Mouse (Mus musculus) liver (tissue): ENCODE results near the gene Elf5.

Experiments
- DNase-seq: peaks from one replicate; pipeline ENCODE4 v3.0.0-alpha.2; 2020; ENCODE audit warnings: mixed read lengths

Elf5 gene

GRCm38 (mm10) chr2:103478326-103478725 is 66.8 kb downstream of the Elf5 start:
- no peak for DNase-seq

- DNase-seq = peak; percentile 86
Observed at GRCm38 (mm10) chr2:103480240-103480639, 68.8 kb downstream of the Elf5 start.

- no peak for DNase-seq
Observed at GRCm38 (mm10) chr2:103480871-103481270, 69.4 kb downstream of the Elf5 start.

GRCm38 (mm10) chr2:103481314-103482231 is 70.1 kb downstream of the Elf5 start:
- DNase-seq = no peak

GRCm38 (mm10) chr2:103483289-103483985 is 71.9 kb downstream of the Elf5 start:
- no peak for DNase-seq

GRCm38 (mm10) chr2:103483986-103484520 is 72.6 kb downstream of the Elf5 start:
- DNase-seq = peak; percentile 46

GRCm38 (mm10) chr2:103484617-103485401 is 73.3 kb downstream of the Elf5 start, which contains the start of gene Cat:
Cat (minus strand) TSS chr2:103485160.
- peak; percentile 98 for DNase-seq

GRCm38 (mm10) chr2:103492526-103492925 is 81.0 kb downstream of the Elf5 start:
- DNase-seq = no peak

- DNase-seq = no peak
Observed at GRCm38 (mm10) chr2:103493827-103494226, 82.3 kb downstream of the Elf5 start.

GRCm38 (mm10) chr2:103495633-103496418 is 84.3 kb downstream of the Elf5 start:
- no peak for DNase-seq
